Mouse (Mus musculus): ENCODE results near the gene Isl1. TPM values are rescaled to one million over a fixed set of nuclear protein-coding genes. Genes with fewer than 3 reads are reported as not detected.

Gene Isl1
- polyA plus RNA-seq (2012; rRNA removed; ENCODE audit: low replicate concordance) = 1.1 and 4.2 TPM in 2 replicates

GRCm38 (mm10) chr13:116309584-116310462 is at the start of gene Isl1:
Gene Isl1, minus strand, starts transcription at chr13:116309689.

Data from duodenum, adult 2 months (tissue).